Mouse (Mus musculus) thymus, postnatal 4 days (tissue): Measurements from ENCODE around the gene Plpp6.
"Not testable (repeated sequence)": the region's sequence is repeated elsewhere in the genome, so short reads cannot be mapped to it uniquely, and the experiment has no call there.

Experiments used
- DNase-seq: peaks from one replicate; pipeline ENCODE4 v3.0.0; 2021

Gene Plpp6

GRCm38 (mm10) chr19:28990194-28990589 lies 26.4 kb downstream of the Plpp6 start, which contains the start of gene Cdc37l1:
Cdc37l1 (plus strand) TSS chr19:28990352.
- peak; percentile 97 for DNase-seq

DNA sequence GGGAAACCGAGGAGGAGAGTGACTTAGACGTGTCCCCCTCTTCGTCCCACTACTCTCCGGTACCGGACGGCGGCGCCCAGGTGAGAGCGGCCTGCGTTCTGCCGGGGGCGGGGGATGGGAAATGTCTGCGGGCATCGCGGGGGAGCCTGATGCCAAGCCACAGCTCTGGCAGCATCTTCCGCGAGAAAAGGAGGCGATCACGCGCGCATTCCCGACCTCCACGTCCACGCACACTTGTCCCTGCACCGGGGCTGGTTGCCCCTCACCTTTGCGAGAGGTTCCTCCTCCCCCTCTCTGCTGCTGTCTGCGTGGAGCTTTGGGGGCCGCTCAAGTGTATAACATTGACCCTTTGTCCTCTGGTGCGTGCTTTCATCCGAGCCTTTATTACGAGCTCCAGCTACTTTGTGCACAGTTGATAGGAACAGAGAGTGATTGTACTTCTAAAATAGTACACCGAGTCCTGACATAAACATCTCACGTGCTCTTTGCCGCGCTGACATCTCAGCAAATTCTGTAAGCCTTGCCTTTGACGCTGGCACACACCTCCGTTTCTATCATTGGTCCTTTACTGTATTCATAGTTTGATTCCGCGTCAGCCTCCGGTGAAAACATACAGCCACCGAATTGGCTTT lies 27.0 kb downstream of the Plpp6 start:
- no peak for DNase-seq

DNA sequence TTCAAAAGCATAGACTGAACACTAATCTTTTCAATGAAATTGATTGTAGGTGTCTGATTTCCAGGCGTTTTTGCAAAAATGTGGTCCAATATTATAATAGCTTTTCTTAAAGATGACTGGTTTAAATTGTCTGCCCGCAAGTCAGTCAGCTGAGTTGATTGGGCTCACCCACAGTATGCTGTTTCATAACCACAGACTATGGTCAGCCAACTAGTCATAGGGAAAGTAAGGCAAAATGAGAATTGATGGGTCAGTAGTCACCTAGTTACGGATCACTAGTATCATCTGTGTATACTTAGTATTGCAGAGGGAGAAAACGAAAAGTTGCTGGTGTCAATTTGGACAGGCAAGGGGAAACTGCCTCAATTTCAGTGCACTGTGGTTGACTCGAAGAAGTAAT lies 27.6 kb downstream of the Plpp6 start:
- no peak for DNase-seq

- DNase-seq: no peak
Measured at GRCm38 (mm10) chr19:28994870-28995269, 31.1 kb downstream of the Plpp6 start.

- DNase-seq: no peak
Measured at GRCm38 (mm10) chr19:28995366-28995765, 31.6 kb downstream of the Plpp6 start.

GRCm38 (mm10) chr19:28997976-28998630 lies 34.4 kb downstream of the Plpp6 start:
- DNase-seq: no peak

- not testable (repeated sequence) for DNase-seq
Measured at GRCm38 (mm10) chr19:29000321-29000720, 36.6 kb downstream of the Plpp6 start.

DNA sequence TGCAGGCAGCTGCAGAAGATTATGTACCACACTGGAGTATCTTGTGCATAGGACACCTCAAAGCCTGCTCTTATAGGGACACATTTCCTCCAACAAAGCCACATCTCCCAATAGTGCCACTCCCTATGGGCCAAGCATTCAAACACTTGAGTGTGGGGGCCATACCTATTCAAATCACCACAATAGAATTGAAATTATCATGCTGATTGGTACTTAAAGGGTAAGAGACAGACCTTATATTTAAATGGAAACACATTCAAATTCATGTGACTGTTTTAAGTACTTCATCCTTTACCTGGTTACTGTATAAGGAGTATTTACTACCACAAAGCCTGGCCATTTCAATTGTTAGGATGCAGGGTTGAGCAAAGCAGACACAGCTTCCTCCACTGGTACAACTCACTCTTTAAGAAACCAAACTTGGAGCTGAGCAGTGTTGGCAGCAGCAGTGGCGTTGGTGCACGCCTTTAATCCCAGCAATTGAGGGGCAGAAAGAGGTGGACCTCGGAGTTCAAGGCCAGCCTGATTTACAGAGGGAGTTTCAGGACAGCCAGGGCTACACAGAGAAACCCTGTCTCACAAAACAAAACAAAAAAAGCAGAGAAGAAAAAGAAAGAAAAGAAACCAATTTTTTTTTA lies 44.4 kb downstream of the Plpp6 start:
- no peak for DNase-seq

GRCm38 (mm10) chr19:29009046-29009445 lies 45.3 kb downstream of the Plpp6 start:
- no peak for DNase-seq

- no peak for DNase-seq
Measured at GRCm38 (mm10) chr19:29011355-29011990, 47.7 kb downstream of the Plpp6 start.

- no peak for DNase-seq
Measured at GRCm38 (mm10) chr19:29014466-29015055, 50.8 kb downstream of the Plpp6 start.

DNA sequence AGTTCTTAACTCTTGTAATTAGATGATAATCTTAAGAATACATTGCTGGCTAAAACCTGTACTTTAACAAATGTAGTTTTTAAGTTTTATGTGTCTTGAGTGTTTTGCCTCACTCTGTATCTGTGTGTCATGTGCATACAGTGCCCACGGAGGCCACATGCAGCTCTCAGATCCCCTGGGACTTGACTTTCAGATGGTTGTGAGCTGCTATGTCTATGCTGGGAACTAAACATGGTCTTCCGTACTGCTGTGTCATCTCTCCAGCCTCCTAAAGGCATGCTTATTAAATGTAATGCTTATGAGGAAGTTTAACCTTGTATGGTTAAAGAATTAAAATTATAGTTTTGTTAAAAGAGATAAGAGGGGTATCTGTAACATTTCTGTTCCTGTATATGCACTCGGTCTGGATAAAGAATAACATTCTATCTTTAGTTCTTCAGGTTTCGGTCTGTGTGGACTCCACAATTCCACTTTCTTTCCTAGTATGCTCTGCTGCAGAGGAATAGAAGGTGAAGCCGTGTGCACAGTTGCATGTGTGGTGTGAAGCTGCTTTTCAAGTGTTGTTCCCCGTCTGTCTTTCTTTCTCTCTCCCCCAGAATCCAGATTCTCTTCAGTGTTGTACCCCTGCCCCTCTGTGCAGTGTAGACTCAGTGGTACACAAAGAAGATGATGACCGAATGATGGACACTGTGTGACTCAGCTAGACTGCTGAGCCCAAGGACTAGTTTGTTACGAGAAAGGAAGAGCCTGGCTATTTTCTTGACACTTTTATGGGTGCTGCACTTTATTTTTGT lies 51.9 kb downstream of the Plpp6 start:
- DNase-seq: no peak

GRCm38 (mm10) chr19:29016204-29016765 lies 52.5 kb downstream of the Plpp6 start:
- no peak for DNase-seq
